Mouse (Mus musculus): ENCODE measurements at regions not wholly inside any gene's neighbourhood (a gene's known extent, or its start where the extent isn't known, plus 50 kb on each side); places are given as distances from the start of the nearest gene placed in this dataset.
"Not testable (repeated sequence)": the region's sequence is repeated elsewhere in the genome, so short reads cannot be mapped to it uniquely, and the experiment has no call there.

- DNase-seq (ENCODE audit: low read depth, low spot score) = not testable (repeated sequence)
Measured at GRCm38 (mm10) chr1:23316288-23316687, 81.3 kb downstream of the Ogfrl1 start.

GRCm38 (mm10) chr1:23314863-23315262 lies 82.7 kb downstream of the Ogfrl1 start:
- not testable (repeated sequence) for DNase-seq (ENCODE audit: low read depth, low spot score)

- DNase-seq (ENCODE audit: low read depth, low spot score) = no peak
Measured at GRCm38 (mm10) chr1:23292718-23293117, 104.9 kb downstream of the Ogfrl1 start.

- peak; percentile 91 for DNase-seq (ENCODE audit: low read depth, low spot score)
Measured at GRCm38 (mm10) chr1:23286741-23287140, 110.8 kb downstream of the Ogfrl1 start.

GRCm38 (mm10) chr1:23282870-23283219 lies 114.7 kb downstream of the Ogfrl1 start:
- DNase-seq (ENCODE audit: low read depth, low spot score) = no peak

- no peak for DNase-seq (ENCODE audit: low read depth, low spot score)
Measured at GRCm38 (mm10) chr1:23282215-23282869, 115.2 kb downstream of the Ogfrl1 start.

GRCm38 (mm10) chr1:23279827-23280226 lies 117.7 kb downstream of the Ogfrl1 start:
- DNase-seq (ENCODE audit: low read depth, low spot score) = no peak

GRCm38 (mm10) chr1:23272077-23272476 lies 125.5 kb downstream of the Ogfrl1 start:
- DNase-seq (ENCODE audit: low read depth, low spot score) = no peak

GRCm38 (mm10) chr1:23270910-23271822 lies 126.4 kb downstream of the Ogfrl1 start:
- no peak for DNase-seq (ENCODE audit: low read depth, low spot score)

- no peak for DNase-seq (ENCODE audit: low read depth, low spot score)
Measured at GRCm38 (mm10) chr1:23268062-23268461, 129.5 kb downstream of the Ogfrl1 start.

GRCm38 (mm10) chr1:23265556-23266232 lies 131.9 kb downstream of the Ogfrl1 start:
- DNase-seq (ENCODE audit: low read depth, low spot score) = no peak

- peak; percentile 78 for DNase-seq (ENCODE audit: low read depth, low spot score)
Measured at GRCm38 (mm10) chr1:23264251-23264650, 133.3 kb downstream of the Ogfrl1 start.

- DNase-seq (ENCODE audit: low read depth, low spot score) = peak; percentile 56
Measured at GRCm38 (mm10) chr1:23263798-23264197, 133.8 kb downstream of the Ogfrl1 start.

GRCm38 (mm10) chr1:23261652-23262051 lies 135.9 kb downstream of the Ogfrl1 start:
- no peak for DNase-seq (ENCODE audit: low read depth, low spot score)

- DNase-seq (ENCODE audit: low read depth, low spot score) = peak; percentile 37
Measured at GRCm38 (mm10) chr1:23257306-23257895, 140.2 kb downstream of the Ogfrl1 start.

- peak; percentile 83 for DNase-seq (ENCODE audit: low read depth, low spot score)
Measured at GRCm38 (mm10) chr1:23256630-23257001, 141.0 kb downstream of the Ogfrl1 start.

GRCm38 (mm10) chr1:23255925-23256629 lies 141.5 kb downstream of the Ogfrl1 start:
- peak; percentile 99 for DNase-seq (ENCODE audit: low read depth, low spot score)

GRCm38 (mm10) chr1:23254235-23254634 lies 143.3 kb downstream of the Ogfrl1 start:
- DNase-seq (ENCODE audit: low read depth, low spot score) = no peak

- DNase-seq (ENCODE audit: low read depth, low spot score) = peak; percentile 73
Measured at GRCm38 (mm10) chr1:23231522-23231921, 129.5 kb upstream of the 4933415F23Rik start.

- DNase-seq (ENCODE audit: low read depth, low spot score) = no peak
Measured at GRCm38 (mm10) chr1:23228478-23228877, 126.4 kb upstream of the 4933415F23Rik start.

- peak; percentile 35 for DNase-seq (ENCODE audit: low read depth, low spot score)
Measured at GRCm38 (mm10) chr1:23214462-23215158, 112.6 kb upstream of the 4933415F23Rik start.

Data from brain, adult 2 months (tissue).